Mouse (Mus musculus): ENCODE results near the gene Lce1j. TPM values are rescaled to one million over a fixed set of nuclear protein-coding genes. Genes with fewer than 3 reads are reported as not detected.

Lce1j gene
- polyA plus RNA-seq, 1 experiment from 2014 or later = not detected

Other genes starting within 250 kb of the Lce1j start
- gene Ivl, start 216.8 kb downstream of the Lce1j start, polyA plus RNA-seq (2015; fragmentation: Nextera tagmentation; extraction: Ambion mirVana) = not detected in 2 replicates
- not detected in 2 replicates for gene Smcp, start 201.5 kb downstream of the Lce1j start, polyA plus RNA-seq (2015; fragmentation: Nextera tagmentation; extraction: Ambion mirVana)
- not detected in 2 replicates for gene 2210017I01Rik, start 183.0 kb downstream of the Lce1j start, polyA plus RNA-seq (2015; fragmentation: Nextera tagmentation; extraction: Ambion mirVana)
- gene Lce6a, start 168.9 kb downstream of the Lce1j start, polyA plus RNA-seq (2015; fragmentation: Nextera tagmentation; extraction: Ambion mirVana) = not detected in 2 replicates
- not detected in 2 replicates for gene Lce1a1, start 142.2 kb downstream of the Lce1j start, polyA plus RNA-seq (2015; fragmentation: Nextera tagmentation; extraction: Ambion mirVana)
- gene Lce1b, start 133.6 kb downstream of the Lce1j start, polyA plus RNA-seq (2015; fragmentation: Nextera tagmentation; extraction: Ambion mirVana) = not detected in 2 replicates
- not detected in 2 replicates for gene Lce1a2, start 120.2 kb downstream of the Lce1j start, polyA plus RNA-seq (2015; fragmentation: Nextera tagmentation; extraction: Ambion mirVana)
- not detected in 2 replicates for gene Lce1c, start 111.3 kb downstream of the Lce1j start, polyA plus RNA-seq (2015; fragmentation: Nextera tagmentation; extraction: Ambion mirVana)
- not detected in 2 replicates for gene Lce1d, start 103.3 kb downstream of the Lce1j start, polyA plus RNA-seq (2015; fragmentation: Nextera tagmentation; extraction: Ambion mirVana)
- not detected in 2 replicates for gene Lce1e, start 81.4 kb downstream of the Lce1j start, polyA plus RNA-seq (2015; fragmentation: Nextera tagmentation; extraction: Ambion mirVana)
- gene Lce1f, start 70.2 kb downstream of the Lce1j start, polyA plus RNA-seq (2015; fragmentation: Nextera tagmentation; extraction: Ambion mirVana) = not detected in 2 replicates
- not detected in 2 replicates for gene Gm38119, start 51.4 kb downstream of the Lce1j start, polyA plus RNA-seq (2015; fragmentation: Nextera tagmentation; extraction: Ambion mirVana)
- gene Lce1g, start 38.2 kb downstream of the Lce1j start, polyA plus RNA-seq (2015; fragmentation: Nextera tagmentation; extraction: Ambion mirVana) = not detected in 2 replicates
- gene Lce1h, start 25.4 kb downstream of the Lce1j start, polyA plus RNA-seq (2015; fragmentation: Nextera tagmentation; extraction: Ambion mirVana) = not detected in 2 replicates
- gene Lce1i, start 11.6 kb downstream of the Lce1j start, polyA plus RNA-seq (2015; fragmentation: Nextera tagmentation; extraction: Ambion mirVana) = not detected in 2 replicates
- gene Lce1k, start 17.4 kb upstream of the Lce1j start, polyA plus RNA-seq (2015; fragmentation: Nextera tagmentation; extraction: Ambion mirVana) = not detected in 2 replicates
- not detected in 2 replicates for gene Kprp, start 36.7 kb upstream of the Lce1j start, polyA plus RNA-seq (2015; fragmentation: Nextera tagmentation; extraction: Ambion mirVana)
- gene Lce1l, start 60.8 kb upstream of the Lce1j start, polyA plus RNA-seq (2015; fragmentation: Nextera tagmentation; extraction: Ambion mirVana) = not detected in 2 replicates
- gene 2310050C09Rik, start 79.7 kb upstream of the Lce1j start, polyA plus RNA-seq (2015; fragmentation: Nextera tagmentation; extraction: Ambion mirVana) = not detected in 2 replicates
- not detected in 2 replicates for gene Lce3a, start 135.7 kb upstream of the Lce1j start, polyA plus RNA-seq (2015; fragmentation: Nextera tagmentation; extraction: Ambion mirVana)
- gene Lce3b, start 142.5 kb upstream of the Lce1j start, polyA plus RNA-seq (2015; fragmentation: Nextera tagmentation; extraction: Ambion mirVana) = not detected in 2 replicates
- gene Lce3c, start 154.0 kb upstream of the Lce1j start, polyA plus RNA-seq (2015; fragmentation: Nextera tagmentation; extraction: Ambion mirVana) = not detected in 2 replicates
- gene Lce3d, start 166.9 kb upstream of the Lce1j start, polyA plus RNA-seq (2015; fragmentation: Nextera tagmentation; extraction: Ambion mirVana) = not detected in 2 replicates
- gene Lce3e, start 176.5 kb upstream of the Lce1j start, polyA plus RNA-seq (2015; fragmentation: Nextera tagmentation; extraction: Ambion mirVana) = not detected in 2 replicates
- not detected in 2 replicates for gene Lce3f, start 201.7 kb upstream of the Lce1j start, polyA plus RNA-seq (2015; fragmentation: Nextera tagmentation; extraction: Ambion mirVana)
- gene Crct1, start 225.2 kb upstream of the Lce1j start, polyA plus RNA-seq (2015; fragmentation: Nextera tagmentation; extraction: Ambion mirVana) = 0.27 TPM in 1 of 2 replicates, not detected in the other
- gene Lce1m, start 228.5 kb upstream of the Lce1j start, polyA plus RNA-seq (2015; fragmentation: Nextera tagmentation; extraction: Ambion mirVana) = not detected in 2 replicates